Mouse (Mus musculus): ENCODE measurements around the gene Arid4b.

DNA sequence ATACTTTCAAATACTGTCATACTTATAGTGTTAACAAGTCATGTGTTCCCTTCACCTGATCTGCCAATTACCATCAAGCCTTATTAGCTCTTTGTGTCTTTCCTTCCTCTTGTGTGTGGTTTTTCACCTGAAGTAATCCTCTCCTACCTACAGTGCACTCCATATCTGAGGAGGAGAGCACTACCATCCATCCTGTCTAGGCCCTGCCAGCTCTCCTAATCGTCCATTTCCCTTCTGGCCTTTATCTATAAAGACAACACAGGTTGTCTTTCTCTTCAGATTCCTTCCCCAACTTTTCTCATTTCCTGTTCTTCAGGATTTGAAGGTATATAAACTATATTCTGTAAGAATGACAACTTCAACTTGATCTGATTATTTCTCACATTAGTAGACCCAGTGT, 48.1 kb downstream of the Arid4b start:
- TF ChIP-seq CTCF (IDR thresholded peaks at IDR 0.05; ENCODE audit: low read depth) (no peak), EP300 (IDR thresholded peaks at IDR 0.05; ENCODE audit: low read depth) (no peak)
